ENCODE assay signal across 8 mouse cellular contexts in genomic region chr8:123040110-123040650, GRCm38 (mm10). TPM values are rescaled to one million over a fixed set of nuclear protein-coding genes. Genes with fewer than 3 reads are reported as not detected.
DNase-seq lines count a peak whose midpoint lies in the region; ATAC-seq lines count a peak whose summit lies in the region.

No protein-coding gene starts in this region.

- peak overlapping the region; percentile 100 for H3K4me3 ChIP-seq in heart, embryonic 13.5 days
- H3K4me3 ChIP-seq in hindbrain, embryonic 15.5 days = peak overlapping the region; percentile 99
- H3K4me3 ChIP-seq in midbrain, embryonic 12.5 days = peak overlapping the region; percentile 69

- no peaks in the 10 kb centered on the region for H3K27me3 ChIP-seq in heart, embryonic 13.5 days (replicated peaks)
- no peaks in the 10 kb centered on the region for H3K27me3 ChIP-seq in hindbrain, embryonic 15.5 days
- no peaks in the 10 kb centered on the region for H3K27me3 ChIP-seq in midbrain, embryonic 12.5 days

- intact Hi-C loops in left cerebral cortex, postnatal 25 days (cut with DNase I) = no loop called here

- H3K4me1 ChIP-seq in heart, embryonic 13.5 days = peaks cover 71% of the 10 kb centered on the region
- peaks cover 41% of the 10 kb centered on the region for H3K4me1 ChIP-seq in hindbrain, embryonic 15.5 days (replicated peaks)
- H3K4me1 ChIP-seq in midbrain, embryonic 12.5 days = peaks cover 50% of the 10 kb centered on the region

- H3K9ac ChIP-seq in heart, embryonic 13.5 days = peak overlapping the region; percentile 100
- H3K9ac ChIP-seq in hindbrain, embryonic 15.5 days = peak overlapping the region; percentile 100
- peak overlapping the region; percentile 97 for H3K9ac ChIP-seq in midbrain, embryonic 12.5 days (replicated peaks)

- ATAC-seq in heart, embryonic 13.5 days (ENCODE audit: extremely low read depth, insufficient number of reproducible peaks, low FRiP score, low TSS enrichment) = no peak
- ATAC-seq in hindbrain, embryonic 15.5 days (ENCODE audit: low FRiP score, low read depth) = no peak
- no peak for ATAC-seq in midbrain, embryonic 12.5 days (ENCODE audit: low FRiP score, low read depth)
- ATAC-seq in megakaryocyte-erythroid progenitor cell, adult 5-6 weeks (replicated peaks; ENCODE audit: low FRiP score, low TSS enrichment, poor library complexity, severe bottlenecking) = no peak

- H3K9me3 ChIP-seq in heart, embryonic 13.5 days = no peaks in the 10 kb centered on the region
- no peaks in the 10 kb centered on the region for H3K9me3 ChIP-seq in hindbrain, embryonic 15.5 days
- no peaks in the 10 kb centered on the region for H3K9me3 ChIP-seq in midbrain, embryonic 12.5 days

- H3K27ac ChIP-seq in heart, embryonic 13.5 days (replicated peaks) = peak overlapping the region; percentile 93
- H3K27ac ChIP-seq in hindbrain, embryonic 15.5 days (replicated peaks) = peak overlapping the region; percentile 55
- H3K27ac ChIP-seq in midbrain, embryonic 12.5 days (replicated peaks) = peak overlapping the region; percentile 92

- peak overlapping the region; percentile 87 for H3K4me2 ChIP-seq in heart, embryonic 13.5 days
- H3K4me2 ChIP-seq in hindbrain, embryonic 15.5 days = peak overlapping the region; percentile 68
- H3K4me2 ChIP-seq in midbrain, embryonic 12.5 days (replicated peaks) = peak overlapping the region; percentile 80

- 20% methylated on average over 4 of the region's 4 CpGs for WGBS in heart, embryonic 13.5 days
- WGBS in hindbrain, embryonic 15.5 days = 4% methylated on average over 4 of the region's 4 CpGs
- 3% methylated on average over 4 of the region's 4 CpGs for WGBS in midbrain, embryonic 12.5 days

- DNase-seq in heart, adult 9 months (ENCODE audit: low spot score in 2 of 2) = no peak
- DNase-seq in embryo, embryonic 10 days (ENCODE audit: low spot score) = peak; percentile 74
- no peak for DNase-seq in cerebellum, postnatal 36 days
- no peak for DNase-seq in left cerebral cortex, postnatal 25 days (ENCODE audit: low spot score in 2 of 2)

- 0 out of 2 replicates have a peak, but pooled peaks cover 2% of the 10 kb centered on the region for H3K36me3 ChIP-seq in heart, embryonic 13.5 days
- H3K36me3 ChIP-seq in hindbrain, embryonic 15.5 days = no peaks in the 10 kb centered on the region
- H3K36me3 ChIP-seq in midbrain, embryonic 12.5 days = 0 out of 2 replicates have a peak, but pooled peaks cover 2% of the 10 kb centered on the region

RNA-seq across cellular contexts. Expression of gene Ankrd11, which starts 1.9 kb away (rescaled TPM):
- polyA plus RNA-seq in heart, embryonic 13.5 days (2015; fragmentation: Nextera tagmentation; extraction: Ambion mirVana) = 18.8 and 20.3 TPM in 2 replicates
- polyA plus RNA-seq in hindbrain, embryonic 15.5 days (2015; fragmentation: Nextera tagmentation; extraction: Ambion mirVana) = 65.3 and 70.8 TPM in 2 replicates
- 64.9 and 66.5 TPM in 2 replicates for polyA plus RNA-seq in midbrain, embryonic 12.5 days (2016; fragmentation: Nextera tagmentation; extraction: Ambion mirVana)
- 97.9 and 99.4 TPM in 2 replicates for total RNA-seq in megakaryocyte-erythroid progenitor cell, adult 5-6 weeks (2014; fragmentation: Nextera tagmentation)
- total RNA-seq in megakaryocyte-erythroid progenitor cell, adult 5-6 weeks (2017) = 57.1 and 57.3 TPM in 2 replicates
- 100 to 1,000 TPM; 147 to 152 TPM for total RNA-seq in left cerebral cortex, postnatal 25 days (2021)

RNA-seq across cellular contexts. Expression of gene Spg7, which starts 22.6 kb away (rescaled TPM):
- polyA plus RNA-seq in heart, embryonic 13.5 days (2015; fragmentation: Nextera tagmentation; extraction: Ambion mirVana) = 62.2 and 62.7 TPM in 2 replicates
- polyA plus RNA-seq in hindbrain, embryonic 15.5 days (2015; fragmentation: Nextera tagmentation; extraction: Ambion mirVana) = 43.3 and 49.1 TPM in 2 replicates
- 58.7 and 67.9 TPM in 2 replicates for polyA plus RNA-seq in midbrain, embryonic 12.5 days (2016; fragmentation: Nextera tagmentation; extraction: Ambion mirVana)
- total RNA-seq in megakaryocyte-erythroid progenitor cell, adult 5-6 weeks (2014; fragmentation: Nextera tagmentation) = 89.0 and 94.3 TPM in 2 replicates
- total RNA-seq in megakaryocyte-erythroid progenitor cell, adult 5-6 weeks (2017) = 60.1 and 68.2 TPM in 2 replicates
- 10 to 100 TPM; 64.3 to 68.6 TPM for total RNA-seq in left cerebral cortex, postnatal 25 days (2021)
